Mouse (Mus musculus): ENCODE results near the gene Nid1. TPM values are rescaled to one million over a fixed set of nuclear protein-coding genes. Genes with fewer than 3 reads are reported as not detected.
"Not testable (repeated sequence)": the region's sequence is repeated elsewhere in the genome, so short reads cannot be mapped to it uniquely, and the experiment has no call there.

The Nid1 gene
- total RNA-seq, 1 experiment from 2014 or later, result 7.6 TPM

GRCm38 (mm10) chr13:13446711-13447443 is 9.5 kb downstream of the Nid1 start:
- ATAC-seq (ENCODE audit: extremely low read depth, insufficient number of reproducible peaks, low FRiP score, poor library complexity, severe bottlenecking), result peak; percentile 65

DNA sequence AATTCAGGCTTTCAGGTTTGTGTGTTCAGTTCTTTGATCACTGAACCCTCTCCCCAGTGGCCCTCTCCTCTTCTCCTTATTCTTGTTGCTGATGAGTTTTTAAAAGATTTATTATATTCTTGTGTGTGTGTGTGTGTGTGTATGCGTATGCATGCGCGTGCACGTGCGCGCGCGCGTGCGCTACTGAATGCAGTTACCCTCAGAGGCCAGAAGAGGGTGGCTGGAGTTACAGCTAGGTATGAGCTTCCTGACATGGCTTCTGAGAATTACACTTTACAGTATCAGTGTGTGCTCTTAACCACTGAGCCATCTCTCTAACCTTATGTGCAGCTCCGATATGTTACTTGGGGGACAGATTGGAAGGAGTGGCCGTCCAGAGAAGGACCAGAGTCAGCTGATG is 12.6 kb downstream of the Nid1 start:
- not testable (repeated sequence) for ATAC-seq (ENCODE audit: extremely low read depth, insufficient number of reproducible peaks, low FRiP score, poor library complexity, severe bottlenecking)

DNA sequence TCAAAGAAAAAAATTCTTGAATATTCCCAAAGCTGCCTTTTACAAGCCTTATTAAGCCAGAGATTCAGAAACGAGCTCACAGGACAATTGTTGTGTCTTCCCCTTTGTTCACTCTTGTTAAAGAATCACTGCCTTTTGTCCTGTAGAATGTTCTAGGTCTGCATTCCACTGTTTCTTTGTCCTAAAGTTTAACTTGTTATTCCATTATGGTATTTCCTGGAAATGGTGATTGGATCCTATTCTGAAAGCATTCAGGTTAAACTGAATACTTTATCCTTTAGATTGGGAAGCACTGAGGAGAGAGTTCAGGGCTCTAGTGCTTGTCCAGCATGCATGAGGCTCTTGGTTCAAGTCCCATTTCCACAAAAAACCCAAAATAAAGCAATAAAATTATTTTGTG is 13.6 kb downstream of the Nid1 start:
- ATAC-seq (ENCODE audit: extremely low read depth, insufficient number of reproducible peaks, low FRiP score, poor library complexity, severe bottlenecking), result not testable (repeated sequence)

DNA sequence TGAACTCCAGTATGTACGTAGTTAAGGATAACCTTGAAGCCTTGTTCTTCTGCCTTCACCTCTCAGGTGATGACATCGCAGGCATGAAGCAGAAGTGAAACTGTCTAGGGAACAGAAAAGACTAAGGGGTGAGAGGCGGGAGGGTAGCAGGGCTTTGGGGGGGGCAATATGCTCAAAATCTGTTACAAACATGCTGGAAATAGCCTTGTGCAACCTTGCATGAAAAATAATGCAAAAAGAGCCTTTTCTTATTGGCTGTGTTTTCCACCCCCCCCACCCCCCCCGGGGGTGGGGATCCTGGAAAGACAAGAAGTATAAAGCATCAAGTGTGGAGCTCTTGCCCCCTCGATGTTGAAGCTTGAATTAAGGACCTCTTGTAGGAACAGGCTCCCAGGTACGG is 16.0 kb downstream of the Nid1 start:
- peak; percentile 96 for ATAC-seq (ENCODE audit: extremely low read depth, insufficient number of reproducible peaks, low FRiP score, poor library complexity, severe bottlenecking)

DNA sequence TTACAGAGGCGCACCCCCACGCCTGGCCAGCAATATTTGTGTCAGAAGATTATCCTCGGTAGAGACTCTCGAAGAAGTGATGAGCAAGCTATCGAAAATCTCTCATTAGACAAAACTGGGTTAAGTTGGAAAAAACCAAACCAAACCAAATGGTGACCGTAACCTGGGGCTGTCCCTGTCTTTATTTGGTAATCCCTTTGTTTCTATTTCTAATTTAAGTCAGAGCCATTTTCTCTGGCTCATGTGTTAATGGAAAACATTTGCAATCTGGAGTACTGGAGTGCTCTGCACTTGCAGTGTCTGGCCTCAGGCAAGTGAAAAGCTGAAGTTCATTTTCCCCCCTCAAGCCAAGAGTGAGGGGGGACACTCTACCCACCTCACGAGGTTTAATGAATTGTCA is 16.9 kb downstream of the Nid1 start:
- ATAC-seq (ENCODE audit: extremely low read depth, insufficient number of reproducible peaks, low FRiP score, poor library complexity, severe bottlenecking), result not testable (repeated sequence)

GRCm38 (mm10) chr13:13455632-13456492 is 18.5 kb downstream of the Nid1 start:
- ATAC-seq (ENCODE audit: extremely low read depth, insufficient number of reproducible peaks, low FRiP score, poor library complexity, severe bottlenecking), result not testable (repeated sequence)

GRCm38 (mm10) chr13:13458138-13458737 is 20.9 kb downstream of the Nid1 start:
- no peak for ATAC-seq (ENCODE audit: extremely low read depth, insufficient number of reproducible peaks, low FRiP score, poor library complexity, severe bottlenecking)

DNA sequence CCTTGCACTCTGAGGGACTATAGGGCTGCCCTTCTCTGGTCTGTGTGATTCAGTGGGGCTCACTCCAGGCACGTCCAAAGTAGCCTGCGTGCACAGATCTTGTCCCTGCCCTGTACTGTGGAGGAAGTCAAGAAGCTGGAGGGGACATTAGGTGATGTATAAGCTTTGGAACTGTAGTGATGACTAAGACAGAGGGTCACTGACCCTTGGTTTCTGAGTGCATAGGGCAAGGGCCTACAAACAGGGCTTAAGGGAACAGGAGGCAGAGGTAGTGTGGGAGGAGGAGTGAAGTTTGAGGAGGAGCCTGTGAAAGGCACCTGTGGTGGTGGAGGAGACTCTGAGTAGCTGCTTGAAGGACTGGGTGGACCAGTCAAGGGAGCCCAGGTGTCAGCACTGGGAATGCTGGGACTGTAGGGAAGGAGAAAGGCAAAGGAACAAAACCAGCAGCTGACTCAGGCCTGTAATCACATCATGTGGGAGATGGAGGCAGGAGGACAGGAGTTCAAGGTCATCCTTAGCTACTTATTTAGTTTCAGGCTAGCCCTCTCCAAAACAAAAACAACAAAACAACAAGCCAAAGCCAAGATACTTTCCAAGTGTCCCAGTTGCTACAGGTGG is 23.3 kb downstream of the Nid1 start:
- no peak for ATAC-seq (ENCODE audit: extremely low read depth, insufficient number of reproducible peaks, low FRiP score, poor library complexity, severe bottlenecking)

GRCm38 (mm10) chr13:13461446-13462192 is 24.3 kb downstream of the Nid1 start:
- no peak for ATAC-seq (ENCODE audit: extremely low read depth, insufficient number of reproducible peaks, low FRiP score, poor library complexity, severe bottlenecking)

DNA sequence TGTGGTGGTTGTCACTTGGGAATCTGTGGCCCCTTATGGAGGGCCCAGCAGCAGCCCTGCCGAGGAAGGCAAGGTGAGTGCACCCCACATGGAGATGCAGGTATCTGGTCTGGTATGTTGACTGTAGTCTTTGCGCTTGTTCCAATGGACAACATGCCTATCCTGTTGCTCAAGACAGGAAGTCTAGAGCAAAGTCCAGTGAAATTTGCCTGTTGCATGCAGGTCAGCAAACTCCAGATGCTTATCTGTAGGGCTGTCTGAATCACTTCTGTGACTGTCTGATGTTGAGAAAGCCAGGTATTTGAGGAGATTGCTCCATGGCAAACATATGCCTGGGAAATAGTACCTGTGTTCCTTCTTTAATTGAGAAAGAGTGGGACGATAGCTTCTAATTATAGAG is 26.6 kb downstream of the Nid1 start:
- no peak for ATAC-seq (ENCODE audit: extremely low read depth, insufficient number of reproducible peaks, low FRiP score, poor library complexity, severe bottlenecking)

- not testable (repeated sequence) for ATAC-seq (ENCODE audit: extremely low read depth, insufficient number of reproducible peaks, low FRiP score, poor library complexity, severe bottlenecking)
These were observed 29.9 kb downstream of the Nid1 start for GRCm38 (mm10) chr13:13467249-13467648.

GRCm38 (mm10) chr13:13468513-13468912 is 31.2 kb downstream of the Nid1 start:
- no peak for ATAC-seq (ENCODE audit: extremely low read depth, insufficient number of reproducible peaks, low FRiP score, poor library complexity, severe bottlenecking)

- ATAC-seq (ENCODE audit: extremely low read depth, insufficient number of reproducible peaks, low FRiP score, poor library complexity, severe bottlenecking), result no peak
These were observed 34.0 kb downstream of the Nid1 start for GRCm38 (mm10) chr13:13471334-13471757.

- not testable (repeated sequence) for ATAC-seq (ENCODE audit: extremely low read depth, insufficient number of reproducible peaks, low FRiP score, poor library complexity, severe bottlenecking)
These were observed 37.1 kb downstream of the Nid1 start for GRCm38 (mm10) chr13:13474464-13474863.

GRCm38 (mm10) chr13:13474991-13475390 is 37.6 kb downstream of the Nid1 start:
- no peak for ATAC-seq (ENCODE audit: extremely low read depth, insufficient number of reproducible peaks, low FRiP score, poor library complexity, severe bottlenecking)

DNA sequence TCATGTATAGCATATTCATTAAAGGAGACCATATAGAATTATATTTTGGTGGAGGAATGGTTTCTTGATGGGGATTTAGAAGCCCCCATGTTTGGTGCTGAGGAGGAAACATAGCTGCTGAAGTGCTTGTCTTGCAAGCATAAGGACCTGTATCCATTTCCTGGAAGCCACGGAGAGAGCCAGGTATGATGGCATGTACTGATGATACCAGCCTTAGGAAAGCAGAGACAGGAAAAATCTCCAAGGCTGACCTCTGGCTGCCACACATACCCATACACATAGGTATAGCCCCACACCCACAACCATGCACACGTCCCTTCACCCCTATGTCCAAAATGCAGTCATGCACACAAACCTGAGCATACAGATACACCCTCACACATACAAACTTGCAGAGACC is 39.2 kb downstream of the Nid1 start:
- no peak for ATAC-seq (ENCODE audit: extremely low read depth, insufficient number of reproducible peaks, low FRiP score, poor library complexity, severe bottlenecking)

DNA sequence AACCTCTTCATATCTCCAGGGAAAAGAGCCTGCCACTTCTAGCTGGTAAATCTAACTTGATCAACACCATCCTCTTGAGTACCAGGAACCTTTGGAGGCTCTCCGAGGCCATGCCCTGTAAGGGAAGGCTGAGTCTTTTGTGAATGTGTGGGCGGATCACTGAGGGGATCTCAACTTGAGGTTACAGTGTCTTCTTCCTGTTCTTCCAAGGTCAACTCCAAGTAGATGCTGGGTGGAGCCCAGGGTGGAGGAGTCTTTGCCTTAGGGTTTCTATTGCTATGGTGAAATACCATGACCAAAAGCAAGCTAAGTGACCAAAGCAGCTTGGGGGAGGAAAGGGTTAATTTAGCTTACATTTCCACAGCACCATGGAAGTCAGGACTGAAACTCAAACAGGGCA is 39.7 kb downstream of the Nid1 start:
- no peak for ATAC-seq (ENCODE audit: extremely low read depth, insufficient number of reproducible peaks, low FRiP score, poor library complexity, severe bottlenecking)

- no peak for ATAC-seq (ENCODE audit: extremely low read depth, insufficient number of reproducible peaks, low FRiP score, poor library complexity, severe bottlenecking)
These were observed 42.6 kb downstream of the Nid1 start for GRCm38 (mm10) chr13:13479986-13480385.

DNA sequence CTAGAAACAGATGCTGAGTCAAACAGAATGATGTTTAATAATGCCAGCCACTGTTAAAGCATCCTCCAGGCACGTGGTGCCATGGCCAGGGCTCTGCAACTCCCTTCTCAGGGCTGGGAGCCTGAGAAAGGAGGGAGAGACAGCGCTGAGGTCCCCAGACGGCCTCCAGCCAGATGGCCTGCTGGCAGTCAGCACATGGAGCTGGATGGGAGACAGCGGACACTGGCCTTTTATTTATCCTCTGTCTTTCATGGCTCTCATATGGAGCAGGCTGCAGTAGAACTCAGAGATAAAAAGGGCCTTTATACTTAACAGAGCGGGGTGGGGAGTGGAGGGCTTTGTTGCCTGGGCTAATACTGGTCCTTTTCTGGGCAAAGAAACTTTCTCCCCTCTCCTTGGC is 43.7 kb downstream of the Nid1 start:
- no peak for ATAC-seq (ENCODE audit: extremely low read depth, insufficient number of reproducible peaks, low FRiP score, poor library complexity, severe bottlenecking)

Data from neutrophil, adult 5-6 weeks (primary cell).